Mouse (Mus musculus) hindbrain, embryonic 12.5 days (tissue): ENCODE results near the gene Tstd2. TPM values are rescaled to one million over a fixed set of nuclear protein-coding genes. Genes with fewer than 3 reads are reported as not detected.

Source experiments
- ATAC-seq: fragments of 200-750 bp; cut with Nextera tagmentation; 2 replicates; pipeline ENCODE4 v1.8.0; 2017; ENCODE audit warnings: moderate TSS enrichment; ENCODE audit not compliant: low FRiP score
- H3K27ac ChIP-seq: fragments of 300-500 bp; sonication (generic); 2 replicates; pipeline ENCODE4 v1.5.1; 2016; ENCODE audit warnings: mild to moderate bottlenecking
- H3K27me3 ChIP-seq: fragments of 300-500 bp; sonication (generic); 2 replicates; pipeline ENCODE4 v1.6.1; 2016; ENCODE audit warnings: mild to moderate bottlenecking
- H3K36me3 ChIP-seq: fragments of 300-500 bp; sonication (generic); 2 replicates; pipeline ENCODE4 v1.6.1; 2016; ENCODE audit warnings: mild to moderate bottlenecking
- H3K4me1 ChIP-seq: fragments of 300-500 bp; sonication (generic); 2 replicates; pipeline ENCODE4 v1.6.1; 2016
- H3K4me2 ChIP-seq: fragments of 300-500 bp; sonication (generic); replicated peaks from 2 replicates; pipeline ENCODE4 v1.6.1; 2016; ENCODE audit warnings: mild to moderate bottlenecking
- H3K4me3 ChIP-seq: fragments of 300-500 bp; sonication (generic); 2 replicates; pipeline ENCODE4 v1.5.1; 2016; ENCODE audit warnings: mild to moderate bottlenecking
- H3K9ac ChIP-seq: fragments of 300-500 bp; sonication (generic); 2 replicates; pipeline ENCODE4 v1.6.1; 2016; ENCODE audit warnings: mild to moderate bottlenecking, moderate library complexity
- H3K9me3 ChIP-seq: fragments of 300-500 bp; sonication (generic); replicated peaks from 2 replicates; pipeline ENCODE4 v1.6.1; 2016; ENCODE audit warnings: mild to moderate bottlenecking
- WGBS: fragments of 180-500 bp; shearing (Covaris S2); methylation state at CpG from one replicate; pipeline ENCODE4 v1.1.7; 2016; 5-methylcytosine and 5-hydroxymethylcytosine counted together
- polyA plus RNA-seq: library from polyadenylated mRNA; unstranded; fragments of >200 nt; fragmentation: Nextera tagmentation; extraction: Ambion mirVana; gene quantifications from 2 replicates; pipeline ENCODE4 v1.2.1, GENCODE M21; 2016

Gene Tstd2
- polyA plus RNA-seq, 1 experiment from 2014 or later = 55.6 TPM

GRCm38 (mm10) chr4:46151903-46152544 lies 13.5 kb upstream of the Tstd2 start:
- no peak for ATAC-seq
- Histone ChIP-seq H3K27ac (no peak overlapping the region), H3K27me3 (no peaks in the 10 kb centered on the region), H3K36me3 (peaks cover 72% of the 10 kb centered on the region), H3K4me2 (no peak overlapping the region), H3K4me3 (no peak overlapping the region), H3K9me3 (no peaks in the 10 kb centered on the region), H3K4me1 (no peaks in the 10 kb centered on the region), H3K9ac (no peak overlapping the region)
- WGBS = 94% methylated on average over 12 of the region's 12 CpGs

GRCm38 (mm10) chr4:46146881-46147280 lies 8.4 kb upstream of the Tstd2 start:
- 100% methylated on average over 1 of the region's 1 CpGs for WGBS
- peaks cover 36% of the 10 kb centered on the region for H3K36me3 ChIP-seq
- no peak for ATAC-seq

GRCm38 (mm10) chr4:46144323-46144722 lies 5.8 kb upstream of the Tstd2 start:
- H3K27me3 ChIP-seq = no peaks in the 10 kb centered on the region
- no peaks in the 10 kb centered on the region for H3K9me3 ChIP-seq
- no peak overlapping the region for H3K4me3 ChIP-seq
- 76% methylated on average over 3 of the region's 3 CpGs for WGBS
- H3K4me2 ChIP-seq = no peak overlapping the region
- H3K9ac ChIP-seq = no peak overlapping the region
- H3K27ac ChIP-seq = no peak overlapping the region
- peaks cover 13% of the 10 kb centered on the region for H3K4me1 ChIP-seq
- peaks cover 18% of the 10 kb centered on the region for H3K36me3 ChIP-seq
- no peak for ATAC-seq

More at GRCm38 (mm10) chr4:46146881-46147280, 8.4 kb upstream of the Tstd2 start:
- H3K4me1 ChIP-seq = no peaks in the 10 kb centered on the region
- H3K27ac ChIP-seq = no peak overlapping the region
- no peak overlapping the region for H3K4me3 ChIP-seq
- H3K9ac ChIP-seq = no peak overlapping the region
- H3K27me3 ChIP-seq = no peaks in the 10 kb centered on the region
- H3K4me2 ChIP-seq = no peak overlapping the region
- no peaks in the 10 kb centered on the region for H3K9me3 ChIP-seq

- peak overlapping the region; percentile 95 for H3K9ac ChIP-seq
- peaks cover 25% of the 10 kb centered on the region for H3K4me1 ChIP-seq
- ATAC-seq = peak; percentile 88
- H3K27me3 ChIP-seq = no peaks in the 10 kb centered on the region
- H3K4me3 ChIP-seq = peak overlapping the region; percentile 92
- WGBS = 6% methylated on average over 17 of the region's 17 CpGs
- H3K4me2 ChIP-seq = peak overlapping the region; percentile 87
- no peaks in the 10 kb centered on the region for H3K9me3 ChIP-seq
- H3K27ac ChIP-seq = peak overlapping the region; percentile 98
- peaks cover 24% of the 10 kb centered on the region for H3K36me3 ChIP-seq
These were observed 736 bp downstream of the Tstd2 start for GRCm38 (mm10) chr4:46137629-46138286.

GRCm38 (mm10) chr4:46131791-46132190 lies 6.7 kb downstream of the Tstd2 start:
- H3K4me3 ChIP-seq = no peak overlapping the region
- peaks cover 70% of the 10 kb centered on the region for H3K36me3 ChIP-seq
- H3K4me2 ChIP-seq = no peak overlapping the region
- WGBS = 91% methylated on average over 6 of the region's 6 CpGs
- H3K4me1 ChIP-seq = peaks cover under 1% of the 10 kb centered on the region; the same call in 1 of the 2 replicates
- no peak overlapping the region for H3K9ac ChIP-seq
- no peaks in the 10 kb centered on the region for H3K9me3 ChIP-seq
- no peak for ATAC-seq
- H3K27ac ChIP-seq = no peak overlapping the region
- no peaks in the 10 kb centered on the region for H3K27me3 ChIP-seq

- H3K27me3 ChIP-seq = no peaks in the 10 kb centered on the region
- no peaks in the 10 kb centered on the region for H3K4me1 ChIP-seq
- H3K27ac ChIP-seq = no peak overlapping the region
- H3K9ac ChIP-seq = no peak overlapping the region
- no peaks in the 10 kb centered on the region for H3K9me3 ChIP-seq
- no peak overlapping the region for H3K4me3 ChIP-seq
- 73% methylated on average over 3 of the region's 3 CpGs for whole genome bisulfite sequencing
- H3K4me2 ChIP-seq = no peak overlapping the region
- peaks cover 79% of the 10 kb centered on the region for H3K36me3 ChIP-seq
- ATAC-seq = no peak
These were observed 8.3 kb downstream of the Tstd2 start for GRCm38 (mm10) chr4:46130221-46130620.

GRCm38 (mm10) chr4:46129311-46130004 lies 9.0 kb downstream of the Tstd2 start:
- no peaks in the 10 kb centered on the region for H3K27me3 ChIP-seq
- WGBS = 87% methylated on average over 8 of the region's 8 CpGs
- peaks cover 80% of the 10 kb centered on the region for H3K36me3 ChIP-seq
- H3K9ac ChIP-seq = no peak overlapping the region
- H3K4me3 ChIP-seq = no peak overlapping the region
- H3K4me1 ChIP-seq = no peaks in the 10 kb centered on the region
- H3K27ac ChIP-seq = no peak overlapping the region
- H3K9me3 ChIP-seq = no peaks in the 10 kb centered on the region
- no peak overlapping the region for H3K4me2 ChIP-seq
- ATAC-seq = no peak

GRCm38 (mm10) chr4:46126541-46126940 lies 12.0 kb downstream of the Tstd2 start:
- WGBS = 56% methylated on average over 2 of the region's 2 CpGs
- no peak overlapping the region for H3K4me3 ChIP-seq
- no peak for ATAC-seq

GRCm38 (mm10) chr4:46123358-46123757 lies 15.1 kb downstream of the Tstd2 start:
- H3K4me3 ChIP-seq = no peak overlapping the region
- H3K27ac ChIP-seq = no peak overlapping the region
- ATAC-seq = no peak
- no peak overlapping the region for H3K4me2 ChIP-seq
- H3K27me3 ChIP-seq = no peaks in the 10 kb centered on the region
- no peaks in the 10 kb centered on the region for H3K9me3 ChIP-seq
- H3K9ac ChIP-seq = no peak overlapping the region
- H3K36me3 ChIP-seq = peaks cover 83% of the 10 kb centered on the region
- H3K4me1 ChIP-seq = no peaks in the 10 kb centered on the region
- 94% methylated on average over 6 of the region's 6 CpGs for WGBS

More at GRCm38 (mm10) chr4:46126541-46126940, 12.0 kb downstream of the Tstd2 start:
- Histone ChIP-seq H3K9ac (no peak overlapping the region), H3K4me1 (no peaks in the 10 kb centered on the region), H3K27ac (no peak overlapping the region), H3K9me3 (no peaks in the 10 kb centered on the region), H3K27me3 (no peaks in the 10 kb centered on the region), H3K4me2 (no peak overlapping the region), H3K36me3 (peaks cover 81% of the 10 kb centered on the region)

- 83% methylated on average over 3 of the region's 3 CpGs for WGBS
- no peak overlapping the region for H3K9ac ChIP-seq
- no peaks in the 10 kb centered on the region for H3K27me3 ChIP-seq
- H3K9me3 ChIP-seq = no peaks in the 10 kb centered on the region
- H3K27ac ChIP-seq = no peak overlapping the region
- ATAC-seq = no peak
- H3K4me2 ChIP-seq = no peak overlapping the region
- no peaks in the 10 kb centered on the region for H3K4me1 ChIP-seq
- peaks cover 96% of the 10 kb centered on the region for H3K36me3 ChIP-seq
- H3K4me3 ChIP-seq = no peak overlapping the region
These were observed 17.7 kb downstream of the Tstd2 start for GRCm38 (mm10) chr4:46120767-46121166.

GRCm38 (mm10) chr4:46119514-46120094 lies 18.9 kb downstream of the Tstd2 start:
- 91% methylated on average over 14 of the region's 14 CpGs for WGBS
- ATAC-seq = no peak
- Histone ChIP-seq H3K27me3 (no peaks in the 10 kb centered on the region), H3K9me3 (no peaks in the 10 kb centered on the region), H3K4me2 (no peak overlapping the region), H3K27ac (no peak overlapping the region), H3K36me3 (peaks cover 94% of the 10 kb centered on the region), H3K4me1 (no peaks in the 10 kb centered on the region), H3K4me3 (no peak overlapping the region), H3K9ac (no peak overlapping the region)

GRCm38 (mm10) chr4:46117536-46117935 lies 21.0 kb downstream of the Tstd2 start:
- 99% methylated on average over 4 of the region's 4 CpGs for WGBS
- Histone ChIP-seq H3K4me1 (no peaks in the 10 kb centered on the region), H3K27ac (no peak overlapping the region), H3K36me3 (peaks cover 89% of the 10 kb centered on the region), H3K9ac (no peak overlapping the region), H3K9me3 (no peaks in the 10 kb centered on the region), H3K4me2 (no peak overlapping the region), H3K4me3 (no peak overlapping the region), H3K27me3 (no peaks in the 10 kb centered on the region)
- no peak for ATAC-seq
